Mouse (Mus musculus) mouse embryonic stem cell (cell line): ENCODE measurements around the gene Pnrc2.

ENCODE experiments used
- in situ Hi-C, 2 experiments: fragments of 300-500 bp; cut with MboI; formaldehyde crosslinking; loops; 1 replicate in 1 of 2; 3 replicates in 1 of 2; pipeline ENCODE4 v1.14.3; 2019 to 2020; ENCODE audit warnings: low sequenced_read_pairs in 2 of 2, low pct_unique_long_range_greater_than_20kb in 1 of 2, mixed read lengths in 1 of 2; ENCODE audit not compliant: unreplicated experiment in 1 of 2

The Pnrc2 gene

DNA sequence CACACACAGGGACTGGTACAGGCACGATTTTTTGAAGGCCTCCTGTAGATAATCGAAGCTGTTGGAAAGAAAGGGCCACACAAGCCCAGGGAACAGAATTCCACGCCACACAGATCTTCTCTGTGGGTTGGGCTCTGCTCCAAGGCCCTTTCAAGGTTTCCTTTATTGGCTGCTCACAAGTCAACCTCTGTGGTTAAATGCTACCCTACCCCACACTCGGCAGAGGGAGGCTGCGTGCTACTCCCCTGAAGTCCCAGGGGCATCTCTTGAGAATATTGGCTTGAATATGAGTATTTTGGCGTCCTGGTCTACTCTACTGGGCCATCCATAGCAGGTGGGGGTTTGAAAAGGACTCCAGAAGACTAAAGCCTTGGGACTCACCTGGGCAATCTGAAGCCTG lies 22.5 kb upstream of the Pnrc2 start:
- in situ Hi-C loops: no loop called here

DNA sequence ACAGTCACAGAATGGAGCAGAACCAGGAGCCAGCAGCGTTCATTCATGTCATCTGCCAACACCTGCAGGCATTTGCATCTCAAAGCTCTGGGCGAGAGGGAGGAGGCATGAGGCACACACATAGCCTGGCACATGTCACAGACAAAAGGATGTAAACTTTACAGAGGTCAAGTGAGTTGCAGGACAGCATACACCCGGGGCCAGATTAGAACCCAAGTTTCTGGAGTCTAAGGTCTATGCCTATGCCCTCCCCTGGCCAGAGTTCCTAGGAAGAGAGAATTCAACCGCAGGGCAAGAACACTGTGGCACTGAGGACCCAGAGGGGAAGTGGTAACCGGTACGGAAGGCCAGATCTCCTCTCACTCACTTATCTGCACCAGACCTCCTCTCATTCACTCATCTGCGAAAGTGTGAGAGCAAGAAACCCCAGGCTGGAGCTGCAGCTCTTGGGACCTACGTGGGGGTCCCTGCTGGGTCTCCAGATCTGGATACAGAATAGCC lies 21.5 kb upstream of the Pnrc2 start, which contains the start of gene Cnr2:
TSS of gene Cnr2 (plus strand) at position 324 of the 501 bp plus-strand sequence.
- in situ Hi-C loops: no loop called here

DNA sequence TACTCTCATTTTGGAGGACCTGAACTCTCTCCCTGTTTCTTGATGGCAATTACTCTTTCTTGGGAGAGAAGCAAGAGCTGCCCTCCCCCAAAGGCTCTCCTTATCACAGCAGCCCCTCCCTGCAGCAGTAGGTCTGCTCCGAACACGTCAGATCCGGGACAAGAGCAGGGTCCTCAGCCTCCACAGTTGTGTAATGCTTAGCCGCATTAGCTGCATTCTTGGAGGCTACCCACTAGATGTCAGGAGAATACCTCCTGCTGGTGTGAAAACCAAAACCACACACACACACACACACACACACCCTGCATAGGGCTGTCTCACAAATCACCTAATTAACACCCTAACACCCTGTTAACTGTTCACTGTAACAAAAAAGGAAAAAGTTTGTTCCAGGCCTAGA lies 19.2 kb upstream of the Pnrc2 start:
- in situ Hi-C loops: no loop called here

DNA sequence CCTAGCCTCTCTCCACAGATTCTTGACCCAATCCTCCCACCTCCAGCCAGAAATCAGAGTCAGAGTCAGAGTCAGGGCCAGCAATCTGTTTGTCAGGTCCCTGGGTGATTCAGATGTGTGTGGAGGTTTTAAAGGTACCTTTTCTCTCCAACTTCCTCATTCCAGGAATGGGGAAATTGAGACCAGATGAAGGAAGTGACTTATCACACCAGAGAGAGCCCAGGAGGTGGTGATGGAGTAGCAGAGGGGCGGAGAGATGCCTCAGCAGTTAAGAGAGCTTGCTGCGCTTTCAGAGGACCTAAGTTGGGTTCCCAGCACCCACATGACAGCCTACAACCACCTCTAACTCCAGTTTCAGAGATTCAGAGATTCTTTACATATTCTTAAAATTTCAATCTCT lies 17.9 kb upstream of the Pnrc2 start:
- in situ Hi-C loops: no loop called here

DNA sequence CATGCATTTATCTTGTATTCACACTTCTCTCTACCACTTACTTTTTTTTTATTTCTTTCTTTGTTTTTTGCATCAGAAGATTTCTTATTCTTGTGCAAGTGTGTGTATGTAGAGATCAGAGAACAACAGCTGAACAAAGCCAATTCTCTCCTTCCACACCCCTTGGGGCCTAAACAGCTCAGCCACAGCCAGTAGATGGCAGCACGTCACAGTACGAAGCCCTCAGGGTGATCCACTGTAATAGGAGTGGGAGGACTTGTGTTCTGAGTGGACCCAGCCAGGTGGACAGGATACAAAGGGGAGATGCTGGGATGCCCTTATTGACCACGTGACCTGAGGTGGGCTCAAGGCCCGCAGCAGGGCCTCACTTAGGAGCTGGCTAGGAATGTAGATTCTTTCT lies 16.2 kb upstream of the Pnrc2 start:
- in situ Hi-C loops: no loop called here

DNA sequence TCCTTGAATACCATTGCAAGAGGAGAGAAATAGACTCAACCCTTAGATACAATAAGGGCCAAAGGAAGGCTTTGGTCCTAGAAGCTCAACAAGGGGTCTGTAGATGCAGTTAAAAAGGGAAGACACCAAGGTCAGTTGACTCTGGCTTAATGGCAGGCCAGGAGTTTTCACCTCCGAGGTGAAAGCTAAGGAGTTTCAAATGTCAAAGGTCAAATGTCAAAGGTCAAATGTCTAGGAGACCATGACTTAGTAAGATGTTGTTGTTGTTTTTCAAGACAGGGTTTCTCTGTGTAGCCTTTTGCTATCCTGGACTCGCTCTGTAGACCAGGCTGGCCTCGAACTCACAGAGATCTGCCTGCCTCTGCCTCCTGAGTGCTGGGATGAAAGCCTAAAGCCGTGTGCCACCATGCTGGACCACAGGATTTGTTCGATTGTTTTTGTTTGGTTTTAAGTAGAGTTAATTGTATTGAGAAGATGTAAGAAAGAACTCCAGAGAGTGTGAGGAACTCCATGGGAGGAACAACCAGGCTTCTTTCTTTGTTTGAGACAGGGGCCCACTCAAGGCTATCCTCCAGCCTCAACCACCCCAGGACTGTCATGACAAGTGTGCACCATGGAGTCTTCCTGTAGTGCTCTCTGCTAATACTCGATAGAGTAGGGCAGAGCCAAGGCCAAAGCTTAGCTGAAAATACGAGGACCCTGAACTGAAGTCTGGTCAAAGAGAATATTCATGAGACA lies 15.7 kb upstream of the Pnrc2 start:
- in situ Hi-C loops: no loop called here

DNA sequence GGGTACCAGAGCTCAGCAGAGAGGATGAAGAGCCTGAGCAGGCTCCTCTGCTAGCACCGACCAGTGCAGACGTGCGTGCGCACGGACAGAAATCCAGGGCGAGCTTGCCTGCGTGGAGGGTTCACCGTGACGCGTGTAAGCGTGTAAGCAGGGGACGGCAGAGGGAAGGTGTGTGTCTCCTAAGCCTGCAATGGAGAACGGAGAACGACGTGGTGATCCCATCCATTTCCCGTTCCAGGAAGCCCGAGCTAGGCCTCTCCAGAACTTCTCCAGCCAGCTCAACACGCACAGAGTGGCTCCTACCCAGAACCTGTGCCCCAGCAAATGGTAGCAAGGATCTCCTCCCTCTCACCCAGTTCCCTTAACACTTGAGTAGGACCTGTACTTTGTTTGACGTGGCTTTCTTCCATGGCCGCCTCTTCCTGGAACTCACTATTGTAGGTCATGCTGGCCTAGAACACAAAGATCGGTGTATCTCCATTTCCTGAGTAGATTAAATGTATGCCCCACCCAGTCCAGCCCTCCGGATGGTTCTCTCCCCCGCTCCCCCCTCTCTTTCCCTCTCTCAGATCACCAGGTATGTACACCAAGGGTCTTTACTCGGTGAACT lies 14.9 kb upstream of the Pnrc2 start:
- in situ Hi-C loops: no loop called here

DNA sequence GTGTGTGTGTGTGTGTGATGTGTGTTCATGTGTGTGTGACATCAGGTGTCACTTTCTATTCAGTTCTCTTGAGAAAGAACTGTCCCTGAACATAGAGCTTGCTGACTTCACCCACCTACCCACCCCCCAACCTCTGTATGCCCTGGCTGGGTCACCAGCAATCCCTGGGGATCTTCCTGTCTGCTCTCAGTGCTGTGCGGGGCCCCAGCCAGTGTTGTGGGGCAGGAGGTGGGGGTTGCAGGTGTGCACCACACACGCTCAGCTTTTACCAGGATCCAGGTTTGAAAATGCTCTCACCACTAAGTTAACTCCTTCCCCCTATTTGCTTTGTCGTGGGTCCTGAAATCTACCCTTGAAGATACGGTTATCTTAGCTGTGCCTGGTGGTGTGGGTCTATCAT lies 12.5 kb upstream of the Pnrc2 start:
- in situ Hi-C loops: no loop called here

DNA sequence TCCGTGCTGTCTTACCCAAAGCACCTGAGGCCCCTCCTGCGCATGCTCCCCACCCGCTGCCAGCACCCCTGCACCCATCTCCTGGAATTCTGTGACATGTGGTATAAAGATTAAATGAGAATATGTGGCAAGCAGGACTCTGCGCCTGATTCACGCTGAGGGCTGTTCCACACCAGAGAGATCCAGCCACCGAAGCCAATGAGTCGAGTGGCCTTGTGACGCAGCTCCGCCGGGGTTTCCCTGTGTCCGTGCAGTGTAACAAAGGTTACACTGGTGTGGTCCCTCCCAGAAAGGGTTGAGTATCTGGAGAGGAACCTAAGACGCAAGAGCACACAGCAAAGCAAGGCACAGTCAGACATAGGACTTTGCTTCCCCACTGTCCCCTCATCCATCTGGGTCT lies 12.0 kb upstream of the Pnrc2 start:
- in situ Hi-C loops: no loop called here

DNA sequence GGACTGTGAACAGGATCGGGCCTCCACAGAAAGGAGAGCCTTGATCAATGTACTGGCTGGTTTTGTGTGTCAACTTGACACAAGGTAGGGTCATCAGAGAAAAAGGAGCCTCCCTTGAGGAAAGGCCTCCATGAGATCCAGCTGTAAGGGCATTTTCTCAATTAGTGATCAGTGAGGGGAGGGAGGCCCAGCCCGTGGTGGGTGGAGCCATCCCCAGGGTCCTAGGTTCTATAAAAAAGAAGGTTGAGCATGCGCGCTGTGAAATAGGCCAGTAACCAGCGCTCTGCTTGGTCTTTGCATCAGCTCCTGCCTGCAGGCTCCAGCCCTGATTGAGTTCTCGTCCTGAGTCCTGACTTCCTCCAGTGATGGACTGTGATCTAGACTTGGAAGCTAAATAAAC lies 10.9 kb upstream of the Pnrc2 start:
- in situ Hi-C loops: no loop called here

DNA sequence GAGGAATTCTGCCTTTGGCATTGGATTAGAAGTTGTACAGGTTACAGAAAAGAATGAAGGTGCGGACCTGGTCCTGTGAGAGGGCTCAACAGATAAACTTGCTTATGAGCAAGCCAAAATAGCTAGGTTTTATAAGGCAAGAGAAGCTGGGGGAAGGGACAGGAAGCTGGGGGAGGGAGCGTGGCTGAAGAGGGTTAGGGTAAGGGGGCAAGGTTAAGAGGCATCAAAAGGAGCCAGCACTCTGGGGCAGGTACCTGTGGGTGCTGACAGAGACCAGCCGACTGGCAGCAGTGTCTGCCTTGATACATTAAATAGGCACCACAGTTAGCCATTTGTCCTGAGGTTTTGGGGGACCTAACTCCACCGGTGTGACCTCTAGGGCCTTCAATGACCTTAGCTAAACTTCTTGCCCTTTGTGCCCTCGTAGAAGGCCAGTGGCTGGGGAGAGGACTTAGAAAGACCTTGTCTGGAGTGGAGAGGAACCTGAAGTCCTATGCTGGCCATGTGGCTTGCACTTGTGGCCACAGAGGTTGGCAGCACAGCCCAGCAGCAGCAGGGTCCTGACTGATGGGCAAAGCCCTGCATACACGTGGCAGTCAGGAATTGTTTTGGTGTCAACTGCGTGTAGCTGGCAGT lies 10.3 kb upstream of the Pnrc2 start:
- in situ Hi-C loops: no loop called here

DNA sequence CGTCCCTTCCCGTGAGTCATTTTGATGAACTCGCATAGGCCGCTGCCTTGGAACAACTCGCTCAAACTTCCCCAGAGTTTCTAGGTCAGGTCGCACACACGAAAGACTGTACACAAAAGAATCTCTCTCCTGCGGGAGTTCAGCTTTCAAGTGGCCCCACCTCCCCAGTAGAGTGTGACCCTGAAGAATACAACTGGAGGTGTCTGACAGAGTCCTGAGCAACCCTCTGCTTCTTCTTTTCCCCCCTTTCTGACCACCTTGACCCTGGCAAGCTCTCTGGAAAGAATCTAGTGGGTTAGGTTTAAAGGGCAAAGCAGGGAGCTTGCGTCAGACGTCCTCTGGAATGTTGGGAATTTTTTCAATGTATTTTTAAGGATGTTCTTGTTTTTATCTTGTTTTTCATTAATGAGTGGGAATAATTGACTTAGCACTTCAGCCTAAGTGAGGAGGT lies 9.8 kb upstream of the Pnrc2 start:
- in situ Hi-C loops: no loop called here

DNA sequence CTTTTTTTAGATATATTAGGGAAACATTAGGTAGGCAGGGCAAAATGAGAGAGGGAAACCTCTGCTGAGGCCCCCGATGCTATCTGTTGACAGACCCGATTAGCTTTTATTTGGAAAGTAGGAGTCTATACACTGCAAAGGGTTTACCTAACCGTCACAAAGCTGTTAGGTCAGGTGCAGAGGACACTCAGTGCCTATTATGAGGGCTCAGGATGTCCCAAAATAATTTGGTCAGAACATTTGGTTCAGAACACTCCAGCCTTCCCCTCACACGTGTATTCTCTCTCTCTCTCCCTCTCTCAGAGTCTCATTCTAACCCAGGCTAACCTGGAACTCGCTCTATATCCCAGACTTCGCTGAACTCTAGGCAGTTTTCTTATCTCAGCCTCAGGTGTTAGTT lies 8.4 kb upstream of the Pnrc2 start:
- in situ Hi-C loops: no loop called here

DNA sequence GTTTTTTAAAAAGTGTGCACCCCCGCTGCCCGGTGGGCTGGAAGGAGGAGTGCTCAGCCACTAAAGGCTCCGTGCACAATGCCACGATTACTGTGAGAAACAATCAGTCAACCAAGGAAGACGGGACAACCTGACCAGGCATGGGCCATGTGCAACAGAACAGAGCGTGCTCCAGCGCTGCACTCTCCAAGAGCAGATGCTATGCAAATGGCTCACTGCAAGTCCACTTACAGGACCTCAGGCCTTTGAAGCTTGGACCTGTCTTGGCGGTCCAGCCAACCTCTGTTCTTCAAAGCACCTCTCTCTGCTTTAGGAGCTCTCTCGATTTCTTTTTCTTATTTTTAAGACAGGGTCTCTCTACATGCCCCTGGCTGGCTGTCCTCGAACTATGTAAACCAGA lies 6.9 kb upstream of the Pnrc2 start:
- in situ Hi-C loops: no loop called here

DNA sequence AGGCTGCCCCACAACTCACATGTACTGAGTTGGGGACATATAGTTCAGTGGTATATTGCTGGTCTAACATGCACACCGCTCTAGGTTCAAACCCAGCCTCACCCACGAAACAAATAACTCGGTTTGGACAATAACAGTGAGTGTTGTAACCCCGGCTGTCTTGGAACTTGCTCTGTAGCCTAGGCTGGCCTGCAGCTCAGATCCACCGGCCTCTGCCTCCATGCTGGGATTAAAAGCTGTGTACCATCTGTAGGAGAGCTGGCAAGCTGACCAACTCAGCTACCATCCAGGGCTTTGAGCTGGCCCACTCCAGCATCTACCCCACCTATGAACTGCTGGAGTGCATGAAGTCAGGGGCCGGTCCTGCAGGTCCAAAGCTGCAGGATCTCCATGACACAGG lies 6.4 kb upstream of the Pnrc2 start:
- in situ Hi-C loops: no loop called here

DNA sequence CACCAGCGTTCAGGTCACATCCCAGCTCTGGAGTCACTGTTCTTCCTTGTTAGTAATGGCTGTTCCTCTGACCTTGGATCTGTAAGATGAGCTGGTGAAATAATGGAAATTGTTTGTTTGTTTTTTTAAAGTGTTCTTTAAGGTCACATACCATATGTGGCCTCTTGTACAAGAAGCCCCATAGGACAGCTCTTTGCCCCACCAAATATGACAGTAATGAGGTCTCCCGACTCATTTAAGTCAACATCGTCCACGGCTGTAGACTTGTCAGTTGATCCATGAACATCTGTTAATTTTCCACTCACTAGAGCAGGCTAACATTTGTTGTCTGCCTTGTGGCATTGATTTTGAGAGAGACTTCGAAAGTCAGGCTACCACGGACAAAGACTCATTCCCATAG lies 5.4 kb upstream of the Pnrc2 start:
- in situ Hi-C loops: no loop called here

DNA sequence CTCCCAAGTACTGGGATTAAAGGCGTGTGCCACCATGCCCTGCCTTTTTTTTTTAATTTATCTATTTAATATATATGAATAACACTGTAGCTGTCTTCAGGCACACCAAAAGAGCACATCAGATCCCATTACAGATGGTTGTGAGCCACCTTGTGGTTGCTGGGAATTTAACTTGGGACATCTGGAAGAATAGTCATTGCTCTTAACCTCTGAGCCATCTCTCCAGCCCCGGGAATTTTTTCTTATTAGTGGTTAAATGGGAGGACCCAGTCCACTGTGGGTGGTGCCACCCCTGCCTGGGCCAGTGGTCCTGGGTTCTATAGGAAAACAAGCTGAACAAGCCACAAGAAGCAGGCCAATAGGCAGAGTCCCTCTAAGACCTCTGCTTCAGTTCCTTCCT lies 4.1 kb upstream of the Pnrc2 start:
- in situ Hi-C loops: no loop called here

DNA sequence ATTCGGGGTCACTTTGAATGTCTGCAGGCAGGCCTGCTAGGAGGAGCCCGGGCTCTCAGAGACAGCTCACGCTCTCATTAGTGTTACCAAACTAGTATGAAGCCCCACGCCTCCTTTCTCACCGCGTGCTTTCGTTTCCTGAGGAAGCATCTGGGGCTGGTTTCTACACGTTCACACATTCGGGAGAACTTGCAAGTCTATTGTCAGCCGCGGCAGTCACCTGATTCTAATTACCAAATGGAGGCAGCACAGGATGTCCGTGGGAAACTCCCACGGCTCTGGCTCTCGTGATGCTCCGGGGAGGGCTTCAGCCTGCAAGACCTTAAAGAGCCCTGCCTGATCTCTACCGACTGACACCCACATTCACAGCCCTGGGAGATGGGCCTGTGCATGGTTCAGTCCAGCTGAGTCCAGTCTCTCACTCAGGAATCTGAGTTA lies 3.0 kb upstream of the Pnrc2 start:
- in situ Hi-C loops: no loop called here

DNA sequence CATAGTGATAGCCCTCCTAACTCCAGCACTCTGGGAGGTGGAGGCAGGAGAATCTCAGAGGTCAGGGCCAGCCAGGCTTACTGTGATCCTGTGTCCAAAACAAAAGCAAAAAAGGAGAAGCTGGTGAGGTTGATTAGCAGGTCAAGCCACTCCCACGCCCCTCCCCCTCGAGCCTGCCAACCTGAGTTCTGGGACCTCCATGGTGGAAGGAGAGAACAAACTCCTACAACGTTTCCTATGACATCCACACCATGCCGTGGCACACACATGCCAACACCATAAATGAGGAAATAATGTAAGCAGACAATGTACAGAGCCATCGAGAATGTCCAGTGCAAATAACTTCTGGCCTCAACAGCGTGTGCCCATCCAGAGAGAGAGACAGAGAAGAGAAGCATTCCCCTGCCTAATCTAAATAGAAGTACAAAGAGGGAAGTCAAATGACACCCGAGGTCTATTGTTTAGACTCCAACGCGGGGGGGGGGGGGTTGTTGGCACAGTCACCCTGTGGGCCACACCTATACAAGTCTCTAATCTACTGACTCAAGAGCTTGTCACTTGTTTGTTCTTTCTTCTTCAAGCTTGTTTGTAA lies 2.4 kb upstream of the Pnrc2 start:
- in situ Hi-C loops: no loop called here
